Comparison of ENCODE assay signal across 7 mouse cellular contexts in genomic region chr2:173000921-173001320, GRCm38 (mm10). TPM values are rescaled to one million over a fixed set of nuclear protein-coding genes. Genes with fewer than 3 reads are reported as not detected.
DNase-seq lines count a peak whose midpoint lies in the region; ATAC-seq and TF ChIP-seq lines count a peak whose summit lies in the region.

No protein-coding gene starts in this region.

- 0 out of 2 replicates have a peak overlapping the region, but pooled peaks have one; percentile 80 for H3K27ac ChIP-seq in lung, embryonic 16.5 days (ENCODE audit: low read length)
- H3K27ac ChIP-seq in embryonic facial prominence, embryonic 10.5 days (replicated peaks), result peak overlapping the region; percentile 97
- H3K27ac ChIP-seq in hindbrain, postnatal 0 days, result peak overlapping the region; percentile 96; the same call in 1 of the 2 replicates
- no peak overlapping the region; the same call in 1 of the 2 replicates for H3K27ac ChIP-seq in midbrain, embryonic 16.5 days (ENCODE audit: low read length)

- 14% methylated on average over 8 of the region's 8 CpGs for WGBS in lung, embryonic 16.5 days
- WGBS in embryonic facial prominence, embryonic 10.5 days, result 21% methylated on average over 8 of the region's 8 CpGs
- WGBS in hindbrain, postnatal 0 days, result 12% methylated on average over 8 of the region's 8 CpGs
- 20% methylated on average over 8 of the region's 8 CpGs for WGBS in midbrain, embryonic 16.5 days

- no peak for ATAC-seq in lung, embryonic 16.5 days (ENCODE audit: low read depth)
- ATAC-seq in hindbrain, postnatal 0 days, result no peak
- no peak for ATAC-seq in midbrain, embryonic 16.5 days

- peak overlapping the region; percentile 96 for H3K4me3 ChIP-seq in lung, embryonic 16.5 days (ENCODE audit: low read length)
- peak overlapping the region; percentile 98 for H3K4me3 ChIP-seq in embryonic facial prominence, embryonic 10.5 days
- peak overlapping the region; percentile 94 for H3K4me3 ChIP-seq in hindbrain, postnatal 0 days (ENCODE audit: low read length)
- H3K4me3 ChIP-seq in midbrain, embryonic 16.5 days (ENCODE audit: low read depth, low read length), result peak overlapping the region; percentile 81

- TF ChIP-seq CTCF in hindbrain, postnatal 0 days (IDR thresholded peaks at IDR 0.05; ENCODE audit: low read depth), result no peak

- DNase-seq in lung, postnatal 10 days, result no peak
- DNase-seq in embryonic facial prominence, embryonic 10.5 days (ENCODE audit: low spot score), result no peak
- peak; percentile 33 for DNase-seq in hindbrain, postnatal 0 days (ENCODE audit: low spot score)
- no peak for DNase-seq in adrenal gland, adult 2 months
- no peak for DNase-seq in testis, postnatal 10 days (ENCODE audit: low spot score)

- no peaks in the 10 kb centered on the region; the same call in 1 of the 2 replicates for H3K27me3 ChIP-seq in lung, embryonic 16.5 days (ENCODE audit: control insufficient read depth, insufficient read depth, low read depth, low read length)
- peaks cover 5% of the 10 kb centered on the region; the same call in 1 of the 2 replicates for H3K27me3 ChIP-seq in embryonic facial prominence, embryonic 10.5 days (replicated peaks; ENCODE audit: low read depth, poor library complexity, severe bottlenecking)
- no peaks in the 10 kb centered on the region for H3K27me3 ChIP-seq in hindbrain, postnatal 0 days (ENCODE audit: insufficient read depth, low read length)
- no peaks in the 10 kb centered on the region for H3K27me3 ChIP-seq in midbrain, embryonic 16.5 days (ENCODE audit: control insufficient read depth, insufficient read depth, low read depth, low read length)

- H3K9ac ChIP-seq in lung, embryonic 16.5 days (ENCODE audit: low read length), result peak overlapping the region; percentile 93
- peak overlapping the region; percentile 97 for H3K9ac ChIP-seq in hindbrain, postnatal 0 days (replicated peaks; ENCODE audit: low read length)
- peak overlapping the region; percentile 93 for H3K9ac ChIP-seq in midbrain, embryonic 16.5 days (ENCODE audit: low read depth, low read length)

- H3K36me3 ChIP-seq in lung, embryonic 16.5 days (ENCODE audit: control insufficient read depth, insufficient read depth, low read length), result peaks cover 28% of the 10 kb centered on the region
- H3K36me3 ChIP-seq in embryonic facial prominence, embryonic 10.5 days (replicated peaks), result peaks cover 47% of the 10 kb centered on the region
- H3K36me3 ChIP-seq in hindbrain, postnatal 0 days (ENCODE audit: insufficient read depth, low read length), result peaks cover 23% of the 10 kb centered on the region
- H3K36me3 ChIP-seq in midbrain, embryonic 16.5 days (ENCODE audit: control insufficient read depth, insufficient read depth, low read length), result peaks cover 22% of the 10 kb centered on the region

- H3K9me3 ChIP-seq in lung, embryonic 16.5 days (ENCODE audit: control insufficient read depth, low read length), result no peaks in the 10 kb centered on the region
- no peaks in the 10 kb centered on the region for H3K9me3 ChIP-seq in embryonic facial prominence, embryonic 10.5 days
- H3K9me3 ChIP-seq in hindbrain, postnatal 0 days (ENCODE audit: low read length), result no peaks in the 10 kb centered on the region
- no peaks in the 10 kb centered on the region for H3K9me3 ChIP-seq in midbrain, embryonic 16.5 days (replicated peaks; ENCODE audit: control insufficient read depth, low read length, poor library complexity, severe bottlenecking)

- H3K4me1 ChIP-seq in lung, embryonic 16.5 days (replicated peaks; ENCODE audit: control insufficient read depth, insufficient read depth, low read length), result peaks cover 8% of the 10 kb centered on the region
- peaks cover 19% of the 10 kb centered on the region for H3K4me1 ChIP-seq in embryonic facial prominence, embryonic 10.5 days
- peaks cover 9% of the 10 kb centered on the region; the same call in 1 of the 2 replicates for H3K4me1 ChIP-seq in hindbrain, postnatal 0 days (ENCODE audit: insufficient read depth, low read length)
- peaks cover 15% of the 10 kb centered on the region for H3K4me1 ChIP-seq in midbrain, embryonic 16.5 days (ENCODE audit: control insufficient read depth, insufficient read depth, low read length)

- H3K4me2 ChIP-seq in lung, embryonic 16.5 days (ENCODE audit: low read depth, low read length), result peak overlapping the region; percentile 78
- H3K4me2 ChIP-seq in hindbrain, postnatal 0 days (ENCODE audit: low read depth, low read length), result peak overlapping the region; percentile 88
- peak overlapping the region; percentile 91 for H3K4me2 ChIP-seq in midbrain, embryonic 16.5 days (ENCODE audit: low read length)

RNA-seq across cellular contexts. Expression of gene Rae1, which starts 1.0 kb away (rescaled TPM):
- polyA plus RNA-seq in lung, embryonic 16.5 days (2015; fragmentation: Nextera tagmentation; extraction: Ambion mirVana), result 104 and 109 TPM in 2 replicates
- 176 and 179 TPM in 2 replicates for polyA plus RNA-seq in embryonic facial prominence, embryonic 10.5 days (2016; fragmentation: Nextera tagmentation; extraction: Ambion mirVana)
- 85.3 and 96.0 TPM in 2 replicates for total RNA-seq in hindbrain, postnatal 0 days (2014; rRNA removed)
- 112 and 116 TPM in 2 replicates for polyA plus RNA-seq in hindbrain, postnatal 0 days (2015; fragmentation: Nextera tagmentation; extraction: Ambion mirVana)
- 115 and 118 TPM in 2 replicates for polyA plus RNA-seq in midbrain, embryonic 16.5 days (2015; fragmentation: Nextera tagmentation; extraction: Ambion mirVana)
- total RNA-seq in adrenal gland, adult 2 months (2021), result 10 to 100 TPM; 61.7 to 68.7 TPM
- polyA plus RNA-seq in adrenal gland, adult 2 months (2012; rRNA removed), result 93.9 and 123 TPM in 2 replicates

RNA-seq across cellular contexts. Expression of gene Rbm38, which starts 19.4 kb away (rescaled TPM):
- 30.8 and 34.3 TPM in 2 replicates for polyA plus RNA-seq in lung, embryonic 16.5 days (2015; fragmentation: Nextera tagmentation; extraction: Ambion mirVana)
- 85.7 and 95.6 TPM in 2 replicates for polyA plus RNA-seq in embryonic facial prominence, embryonic 10.5 days (2016; fragmentation: Nextera tagmentation; extraction: Ambion mirVana)
- total RNA-seq in hindbrain, postnatal 0 days (2014; rRNA removed), result 12.6 and 17.0 TPM in 2 replicates
- 9.7 and 10.3 TPM in 2 replicates for polyA plus RNA-seq in hindbrain, postnatal 0 days (2015; fragmentation: Nextera tagmentation; extraction: Ambion mirVana)
- 9.9 and 12.9 TPM in 2 replicates for polyA plus RNA-seq in midbrain, embryonic 16.5 days (2015; fragmentation: Nextera tagmentation; extraction: Ambion mirVana)
- total RNA-seq in adrenal gland, adult 2 months (2021), result 10 to 100 TPM; 18.4 to 27.2 TPM
- 160 and 174 TPM in 2 replicates for polyA plus RNA-seq in adrenal gland, adult 2 months (2012; rRNA removed)

RNA-seq across cellular contexts. Expression of gene Spo11, which starts 23.4 kb away (rescaled TPM):
- polyA plus RNA-seq in lung, embryonic 16.5 days (2015; fragmentation: Nextera tagmentation; extraction: Ambion mirVana), result 0.21 and 0.30 TPM in 2 replicates
- 0.26 and 0.46 TPM in 2 replicates for polyA plus RNA-seq in embryonic facial prominence, embryonic 10.5 days (2016; fragmentation: Nextera tagmentation; extraction: Ambion mirVana)
- total RNA-seq in hindbrain, postnatal 0 days (2014; rRNA removed), result 0.07 and 1.0 TPM in 2 replicates
- polyA plus RNA-seq in hindbrain, postnatal 0 days (2015; fragmentation: Nextera tagmentation; extraction: Ambion mirVana), result 0.86 and 0.96 TPM in 2 replicates
- 1.0 and 1.6 TPM in 2 replicates for polyA plus RNA-seq in midbrain, embryonic 16.5 days (2015; fragmentation: Nextera tagmentation; extraction: Ambion mirVana)
- total RNA-seq in adrenal gland, adult 2 months (2021), result not detected
- not detected in 2 replicates for polyA plus RNA-seq in adrenal gland, adult 2 months (2012; rRNA removed)
